Mouse (Mus musculus) Patski (cell line): ENCODE data around the gene Gm20388. TPM values are rescaled to one million over a fixed set of nuclear protein-coding genes. Genes with fewer than 3 reads are reported as not detected.

Source experiments
- ATAC-seq: fragments of 100-300 bp; one replicate; pipeline ENCODE4 v1.8.0; 2021
- CTCF ChIA-PET: fragments of 350-600 bp; sonication (Branson Sonifier 250); formaldehyde crosslinking; loops from one replicate; lab custom pipeline; 2022; ENCODE audit warnings: inconsistent platforms; lab: Charles Lee
- POLR2A ChIA-PET: fragments of 350-600 bp; sonication (Branson Sonifier 250); formaldehyde crosslinking; loops from one replicate; lab custom pipeline; 2022; ENCODE audit warnings: antibody characterized with exemption, inconsistent platforms; lab: Charles Lee
- DNase-seq: peaks from one replicate; pipeline ENCODE4 v3.0.0-alpha.2; 2011; ENCODE audit warnings: low read depth, low spot score
- H3K27me3 ChIP-seq: fragments of 371-371 bp; one replicate; pipeline ENCODE4 v1.5.1; 2021
- CTCF ChIP-seq: fragments of 100-300 bp; IDR thresholded peaks from one replicate; pipeline ENCODE4 v1.5.1; 2021
- in situ Hi-C: fragments of 300-500 bp; cut with MboI; formaldehyde crosslinking; loops from 3 replicates; pipeline ENCODE4 v1.11.1; 2018; ENCODE audit warnings: low pct_unique_long_range_greater_than_20kb, mixed read lengths
- polyA plus RNA-seq: library from polyadenylated mRNA; unstranded; gene quantifications from one replicate; pipeline ENCODE4 v1.2.3, GENCODE M21; 2021

The Gm20388 gene
- polyA plus RNA-seq, 1 experiment from 2014 or later: 86.7 TPM

DNA sequence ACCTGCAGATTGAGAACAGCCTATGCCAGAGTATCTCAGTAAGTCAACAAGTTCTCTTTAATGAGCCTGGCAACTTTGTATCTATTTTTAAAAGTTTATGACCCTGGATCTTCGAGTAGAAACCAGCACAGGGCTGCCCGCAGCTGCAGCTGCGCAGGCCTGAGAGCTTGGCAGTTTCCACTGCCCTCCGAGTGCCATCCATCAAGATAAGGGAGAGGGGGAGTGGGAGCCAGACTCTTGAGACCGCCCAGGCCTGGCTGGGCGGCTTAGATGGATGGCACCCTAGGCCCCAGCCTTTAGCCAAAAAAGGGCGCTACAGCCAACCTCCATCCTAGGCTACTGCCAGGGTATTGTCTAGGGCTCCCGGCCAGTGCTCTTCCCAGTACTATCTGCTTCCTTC, 1074.2 kb downstream of the Gm20388 start:
- DNase-seq (no peak), ATAC-seq (no peak)
- no peak for TF ChIP-seq CTCF
- ChIA-PET POLR2A (no interaction called here), CTCF (no interaction called here)
- in situ Hi-C loops: no loop called here
- H3K27me3 ChIP-seq: peaks cover 6% of the 10 kb centered on the region

DNA sequence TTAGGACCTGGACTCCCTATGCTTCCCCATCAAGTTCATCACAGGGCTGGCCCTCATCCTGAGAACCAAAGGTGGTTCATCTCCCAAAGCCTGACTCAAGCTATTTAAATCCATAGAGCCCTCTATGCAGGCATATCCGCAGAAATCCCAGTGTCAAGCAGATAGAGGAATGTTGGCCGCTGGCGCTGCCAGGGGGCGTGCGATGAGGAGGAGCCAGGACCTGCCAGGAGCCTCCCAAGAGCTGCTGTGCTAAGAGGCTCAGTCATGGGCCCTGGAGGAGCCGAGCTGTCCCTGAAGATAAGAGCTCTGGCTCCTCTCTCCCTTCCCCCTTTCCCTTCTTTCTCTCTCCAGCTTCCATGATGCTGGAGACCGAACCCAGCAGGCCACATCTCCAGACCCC, 1075.4 kb downstream of the Gm20388 start:
- in situ Hi-C loops: no loop called here
- no peak for DNase-seq
- ChIA-PET CTCF (no interaction called here), POLR2A (no interaction called here)
- no peak for ATAC-seq
- H3K27me3 ChIP-seq: peaks cover 6% of the 10 kb centered on the region
- TF ChIP-seq CTCF: no peak

DNA sequence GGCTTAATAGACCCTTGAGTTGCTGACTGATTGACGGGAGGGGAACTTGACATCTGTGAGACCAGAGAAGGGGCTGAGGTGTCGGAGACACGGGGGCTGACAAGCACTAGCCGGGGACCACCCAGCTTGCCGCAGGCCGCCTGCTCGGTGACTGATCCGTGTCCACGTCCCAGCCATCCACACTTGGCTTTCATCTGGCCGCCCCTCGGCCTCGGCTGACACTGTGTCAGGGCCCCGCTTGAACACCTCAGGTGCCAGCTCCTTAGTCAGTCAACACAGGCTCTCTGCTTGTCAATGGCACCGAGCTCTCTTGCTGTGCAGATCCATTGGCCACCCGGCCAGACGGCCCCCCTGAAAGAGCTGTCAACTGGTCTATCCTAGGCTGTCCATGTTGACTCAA, 1083.1 kb downstream of the Gm20388 start:
- no peak for TF ChIP-seq CTCF
- in situ Hi-C loops: no loop called here
- peaks cover 12% of the 10 kb centered on the region for H3K27me3 ChIP-seq
- ChIA-PET CTCF (no interaction called here), POLR2A (no interaction called here)
- ATAC-seq (no peak), DNase-seq (no peak)

GRCm38 (mm10) chr8:120995424-120995823, 1084.8 kb downstream of the Gm20388 start:
- ATAC-seq (no peak), DNase-seq (no peak)
- ChIA-PET CTCF (no interaction called here), POLR2A (no interaction called here)
- no peak for TF ChIP-seq CTCF
- peaks cover 12% of the 10 kb centered on the region for H3K27me3 ChIP-seq
- in situ Hi-C loops: no loop called here

DNA sequence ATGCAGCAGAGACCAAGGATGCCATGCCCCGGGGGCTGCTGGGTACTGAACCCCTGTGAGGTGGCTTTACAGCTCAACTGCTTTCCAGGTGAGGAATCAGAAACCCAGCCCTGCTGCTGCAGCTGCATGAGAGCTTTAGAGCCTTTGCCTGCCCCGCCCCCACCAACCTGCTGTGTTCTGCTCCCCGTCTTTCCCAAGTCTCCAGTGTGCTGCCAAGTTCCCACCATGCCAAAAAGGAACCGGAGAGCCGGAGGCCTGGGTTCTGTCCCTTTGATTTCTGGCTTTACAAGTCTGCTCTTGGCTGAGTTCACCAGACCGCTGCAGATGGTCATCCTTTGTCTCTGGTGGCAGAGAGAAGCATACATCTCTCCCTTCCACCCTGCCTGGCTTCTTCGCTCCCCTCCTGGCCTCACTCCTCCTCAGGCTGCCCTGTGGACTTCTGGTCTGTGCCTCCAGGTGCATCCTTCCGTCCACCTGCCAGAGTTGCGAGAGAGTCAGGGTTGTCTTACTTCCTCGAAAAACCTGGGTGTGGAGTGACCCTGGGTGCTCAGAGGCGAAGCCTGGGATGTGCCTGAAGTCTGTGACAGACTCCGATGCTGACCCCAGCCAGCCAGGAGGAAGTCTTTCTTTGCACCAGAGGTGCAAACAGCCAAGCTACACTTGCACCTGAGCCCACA, 1086.4 kb downstream of the Gm20388 start:
- DNase-seq: no peak
- CTCF ChIA-PET: no interaction called here
- in situ Hi-C loops: no loop called here
- no peak for TF ChIP-seq CTCF
- ATAC-seq: no peak
- H3K27me3 ChIP-seq: peaks cover 12% of the 10 kb centered on the region
- POLR2A ChIA-PET: no interaction called here

- CTCF ChIA-PET: no interaction called here
Observed at GRCm38 (mm10) chr8:120997926-120998325, 1087.3 kb downstream of the Gm20388 start.

DNA sequence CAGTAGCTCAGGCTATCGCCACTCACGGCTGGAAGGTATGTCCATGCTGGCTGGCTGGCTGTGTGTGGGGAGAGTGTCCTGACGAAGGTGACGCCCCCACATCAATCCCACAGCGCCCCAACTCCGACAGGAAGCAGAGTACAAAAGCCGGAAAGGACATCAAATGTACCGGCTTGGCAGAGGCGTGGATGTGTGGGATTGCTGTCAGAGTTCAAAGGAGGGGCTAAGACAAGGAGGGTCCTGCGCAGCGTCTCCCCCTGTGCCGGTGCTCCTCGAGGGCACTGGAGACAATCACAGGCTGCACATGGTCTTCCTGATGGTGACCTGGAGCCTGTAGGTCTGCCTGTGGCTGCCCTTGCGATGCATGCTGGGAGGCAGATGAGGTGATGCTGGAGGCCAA, 1088.3 kb downstream of the Gm20388 start:
- H3K27me3 ChIP-seq: peaks cover 17% of the 10 kb centered on the region
- in situ Hi-C loops: no loop called here

More at GRCm38 (mm10) chr8:120997926-120998325, 1087.3 kb downstream of the Gm20388 start:
- peaks cover 13% of the 10 kb centered on the region for H3K27me3 ChIP-seq
- ATAC-seq (no peak), DNase-seq (no peak)
- in situ Hi-C loops: no loop called here
- POLR2A ChIA-PET: interaction anchor here (0.6 kb wide), 1 partner anchor 21 kb away, joined by 3 read pairs; no protein-coding TSS in a partner anchor
- TF ChIP-seq CTCF: no peak

DNA sequence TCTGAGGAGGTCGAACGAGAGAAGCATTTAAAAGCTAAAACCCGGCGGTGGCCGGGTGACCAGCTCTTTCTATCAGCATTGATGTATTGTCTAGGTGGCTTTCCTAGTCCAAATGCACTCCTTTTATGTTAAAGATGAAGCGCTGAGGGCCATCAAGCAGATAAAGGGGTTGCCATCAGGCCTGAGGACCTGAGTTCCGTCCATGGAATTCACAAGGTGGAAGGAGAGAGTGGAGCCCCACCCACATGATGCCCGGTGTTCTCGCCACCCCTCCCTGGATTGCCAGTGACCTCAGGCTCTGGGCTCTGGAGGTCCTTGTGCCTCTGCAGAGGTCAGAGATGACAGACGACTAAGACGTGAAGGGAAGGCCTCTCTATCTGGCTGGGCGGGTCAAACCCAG, 1091.3 kb downstream of the Gm20388 start:
- no peak for TF ChIP-seq CTCF
- CTCF ChIA-PET: no interaction called here
- DNase-seq: no peak

More for the DNA sequence above, 1088.3 kb downstream of the Gm20388 start:
- ATAC-seq (no peak), DNase-seq (no peak)
- ChIA-PET CTCF (no interaction called here), POLR2A (no interaction called here)
- TF ChIP-seq CTCF: no peak

DNA sequence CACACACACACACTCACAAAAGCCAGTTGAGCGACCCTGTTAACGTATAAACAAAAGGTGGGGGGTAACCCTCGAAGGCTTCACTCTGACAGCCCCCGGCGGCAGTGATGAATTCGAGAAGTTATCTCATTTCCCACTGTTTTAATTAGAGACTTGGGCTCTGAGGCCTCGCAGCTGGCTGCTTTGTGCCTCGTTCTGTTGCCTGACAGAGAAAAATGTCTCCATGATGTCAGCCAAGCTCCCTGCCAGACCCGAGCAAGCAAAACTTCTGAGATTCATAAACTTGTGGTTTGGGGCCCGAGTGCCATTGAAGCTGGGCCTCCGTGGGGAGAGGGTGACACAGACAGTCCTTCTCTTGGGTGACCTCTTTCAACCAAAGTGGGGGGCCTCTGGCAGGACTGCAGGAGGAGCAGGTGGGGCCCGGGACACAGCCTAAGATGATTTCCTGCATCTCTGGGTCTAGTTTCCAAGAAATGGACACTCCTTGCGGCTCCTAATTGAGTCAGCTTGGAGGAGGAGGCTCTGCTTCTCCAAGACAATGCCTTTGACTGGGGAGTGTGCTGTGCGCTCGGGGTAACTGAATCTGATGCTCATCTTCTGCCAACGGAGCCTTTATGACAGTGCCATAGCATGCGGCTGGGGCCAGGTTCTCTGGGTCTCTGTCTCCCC, 1092.4 kb downstream of the Gm20388 start:
- ATAC-seq (no peak), DNase-seq (no peak)
- in situ Hi-C loops: no loop called here
- no peak for TF ChIP-seq CTCF
- ChIA-PET CTCF (no interaction called here), POLR2A (no interaction called here)
- peaks cover 16% of the 10 kb centered on the region for H3K27me3 ChIP-seq

More for the DNA sequence above, 1091.3 kb downstream of the Gm20388 start:
- in situ Hi-C loops: no loop called here
- POLR2A ChIA-PET: no interaction called here
- H3K27me3 ChIP-seq: peaks cover 16% of the 10 kb centered on the region
- ATAC-seq: no peak

- ChIA-PET POLR2A (no interaction called here), CTCF (no interaction called here)
- no peak for TF ChIP-seq CTCF
- peaks cover 20% of the 10 kb centered on the region for H3K27me3 ChIP-seq
- ATAC-seq (no peak), DNase-seq (no peak)
- in situ Hi-C loops: no loop called here
Observed at GRCm38 (mm10) chr8:121003639-121004038, 1093.0 kb downstream of the Gm20388 start.

GRCm38 (mm10) chr8:121013318-121013717, 1102.7 kb downstream of the Gm20388 start:
- peaks cover 40% of the 10 kb centered on the region for H3K27me3 ChIP-seq
- ATAC-seq: no peak
- CTCF ChIA-PET: no interaction called here
- no peak for TF ChIP-seq CTCF
- DNase-seq: no peak
- in situ Hi-C loops: no loop called here
- POLR2A ChIA-PET: no interaction called here
